Mouse (Mus musculus) cerebellum, adult 2 months (tissue): ENCODE results near the gene Fam205a3. TPM values are rescaled to one million over a fixed set of nuclear protein-coding genes. Genes with fewer than 3 reads are reported as not detected.
"Not testable (repeated sequence)": the region's sequence is repeated elsewhere in the genome, so short reads cannot be mapped to it uniquely, and the experiment has no call there.

Source experiments
- DNase-seq, 2 experiments: peaks; one replicate each; pipeline ENCODE4 v3.0.0; 2021
- H3K27ac ChIP-seq: fragments of 200-500 bp; 2 replicates; pipeline ENCODE4 v1.5.1; 2012; ENCODE audit warnings: low read length, control low read depth, inconsistent platforms; ENCODE audit not compliant: insufficient read depth
- H3K27me3 ChIP-seq: fragments of 200-500 bp; 2 replicates; pipeline ENCODE4 v1.6.1; 2012; ENCODE audit warnings: inconsistent platforms, mild to moderate bottlenecking, low read length, moderate library complexity; ENCODE audit not compliant: control insufficient read depth, insufficient read depth
- H3K4me1 ChIP-seq: fragments of 200-500 bp; 2 replicates; pipeline ENCODE4 v1.6.1; 2011; ENCODE audit warnings: low read length; ENCODE audit not compliant: control insufficient read depth, insufficient read depth
- H3K4me3 ChIP-seq: fragments of 200-500 bp; replicated peaks from 2 replicates; pipeline ENCODE3; 2011; ENCODE audit warnings: mild to moderate bottlenecking, low read depth, low read length, control low read depth; ENCODE audit not compliant: insufficient read depth
- WGBS: fragments of 180-500 bp; shearing (Covaris S2); methylation state at CpG from one replicate; pipeline ENCODE4 v1.1.7; 2018; 5-methylcytosine and 5-hydroxymethylcytosine counted together
- polyA plus RNA-seq: library from polyadenylated mRNA; depleted of rRNA; stranded (reverse); fragments of >200 nt; gene quantifications from 2 replicates; pipeline ENCODE4 v1.2.3, GENCODE M21; 2012; rRNA removed

The Fam205a3 gene
- 0.35 and 0.69 TPM in 2 replicates for polyA plus RNA-seq

- WGBS: no CpG with 5 or more reads among the region's 1 CpGs
These were observed at the start of gene Fam205a3 for GRCm38 (mm10) chr4:42318034-42318433. Fam205a3 (plus strand) TSS chr4:42318334.

GRCm38 (mm10) chr4:42293967-42294366, 24.2 kb upstream of the Fam205a3 start, which contains the start of gene Gm21953:
Gm21953 (plus strand) TSS chr4:42294267.
- not testable (repeated sequence) for H3K27me3 ChIP-seq, DNase-seq, H3K4me1 ChIP-seq, H3K4me3 ChIP-seq, H3K27ac ChIP-seq
- no CpG with 5 or more reads among the region's 18 CpGs for WGBS

More at GRCm38 (mm10) chr4:42318034-42318433, at the start of gene Fam205a3:
- not testable (repeated sequence) for DNase-seq, H3K27me3 ChIP-seq, H3K27ac ChIP-seq, H3K4me3 ChIP-seq, H3K4me1 ChIP-seq

Other genes with a start within 250 kb of the Fam205a3 start
- gene Gm3893, start 227.1 kb upstream of the Fam205a3 start, polyA plus RNA-seq: not detected in 2 replicates
- 0.17 and 0.38 TPM in 2 replicates for gene Gm13304, start 203.5 kb upstream of the Fam205a3 start, polyA plus RNA-seq
- 0.59 and 0.76 TPM in 2 replicates for gene Gm13306, start 164.9 kb upstream of the Fam205a3 start, polyA plus RNA-seq
- gene Gm13305, start 149.7 kb upstream of the Fam205a3 start, polyA plus RNA-seq: 0.36 and 0.44 TPM in 2 replicates
- gene Gm10600, start 77.7 kb upstream of the Fam205a3 start, polyA plus RNA-seq: not detected in 2 replicates
- gene Ccl21b, start 62.6 kb upstream of the Fam205a3 start, polyA plus RNA-seq: not detected in 2 replicates
- not detected in 2 replicates for gene Gm21953, start 24.1 kb upstream of the Fam205a3 start, polyA plus RNA-seq
- not detected in 2 replicates for gene Gm21586, start 121.0 kb downstream of the Fam205a3 start, polyA plus RNA-seq
- gene Gm2163, start 148.4 kb downstream of the Fam205a3 start, polyA plus RNA-seq: 0.48 and 0.64 TPM in 2 replicates
- gene Fam205a2, start 209.8 kb downstream of the Fam205a3 start, polyA plus RNA-seq: 0.35 and 0.69 TPM in 2 replicates